Mouse (Mus musculus): ENCODE data around the gene Spen. TPM values are rescaled to one million over a fixed set of nuclear protein-coding genes. Genes with fewer than 3 reads are reported as not detected.

The Spen gene
- polyA plus RNA-seq, 1 experiment from 2014 or later = 23.9 TPM

DNA sequence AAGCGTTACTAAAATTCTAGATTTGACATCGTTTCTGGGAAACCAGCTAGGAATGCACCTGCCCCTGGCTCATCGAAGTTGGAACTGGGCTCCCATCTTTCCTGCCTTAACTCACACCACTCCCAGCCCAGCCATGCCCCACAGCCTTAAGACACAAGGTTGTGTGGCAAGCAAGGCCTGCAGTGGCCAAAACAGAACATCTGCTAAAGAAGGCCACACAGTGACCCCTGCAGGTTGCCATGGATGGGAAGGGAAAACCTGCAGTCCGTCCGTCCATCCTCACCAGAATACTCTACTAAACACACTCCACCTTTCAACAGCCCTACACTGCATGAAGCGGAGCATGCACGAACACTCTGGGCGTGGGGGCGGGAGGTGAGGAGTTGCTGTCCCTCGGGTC is 31.5 kb downstream of the Spen start:
- Histone ChIP-seq H3K27ac (replicated peaks; ENCODE audit: low read depth, low read length) (peak overlapping the region; percentile 76), H3K36me3 (ENCODE audit: control insufficient read depth, insufficient read depth, low read length) (no peaks in the 10 kb centered on the region; the same call in 1 of the 2 replicates), H3K4me2 (ENCODE audit: low read length) (no peak overlapping the region), H3K9me3 (ENCODE audit: control insufficient read depth, low read length) (no peaks in the 10 kb centered on the region), H3K4me1 (ENCODE audit: control insufficient read depth, insufficient read depth, low read length) (0 out of 2 replicates have a peak, but pooled peaks cover 3% of the 10 kb centered on the region), H3K27me3 (ENCODE audit: control insufficient read depth, insufficient read depth, low read length) (no peaks in the 10 kb centered on the region), H3K4me3 (replicated peaks; ENCODE audit: low read depth, low read length) (no peak overlapping the region), H3K9ac (replicated peaks; ENCODE audit: low read length) (no peak overlapping the region)
- WGBS = 76% methylated on average over 10 of the region's 10 CpGs
- ATAC-seq (ENCODE audit: low FRiP score, low TSS enrichment) (no peak), DNase-seq (no peak)

DNA sequence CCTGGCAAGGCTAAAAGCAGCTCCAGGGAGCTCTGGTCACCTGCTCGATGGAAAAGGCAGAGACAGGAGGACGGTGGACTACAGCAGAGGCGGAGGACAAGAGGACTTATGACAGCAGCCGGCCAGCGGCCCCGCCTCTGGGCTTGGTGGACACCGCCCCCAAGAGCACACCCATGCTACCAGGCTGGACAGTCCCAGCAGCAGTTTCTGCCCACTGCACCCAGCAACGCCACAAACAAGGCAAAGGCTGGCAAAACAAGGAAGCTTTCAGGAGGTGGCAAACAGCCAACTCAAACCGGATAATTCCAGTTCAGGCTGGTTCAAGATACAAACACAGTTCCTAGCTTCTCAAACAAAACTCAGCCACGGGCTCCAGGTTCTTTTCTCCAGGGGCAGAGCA is 32.0 kb downstream of the Spen start:
- DNase-seq = peak; percentile 83
- 0 out of 2 replicates have a peak, but pooled peaks cover 3% of the 10 kb centered on the region for H3K4me1 ChIP-seq (ENCODE audit: control insufficient read depth, insufficient read depth, low read length)
- H3K9me3 ChIP-seq (ENCODE audit: control insufficient read depth, low read length) = no peaks in the 10 kb centered on the region
- ATAC-seq (ENCODE audit: low FRiP score, low TSS enrichment) = peak; percentile 27; the same call in 1 of the 2 replicates
- no peak overlapping the region for H3K9ac ChIP-seq (replicated peaks; ENCODE audit: low read length)
- H3K27ac ChIP-seq (replicated peaks; ENCODE audit: low read depth, low read length) = peak overlapping the region; percentile 76
- no peaks in the 10 kb centered on the region; the same call in 1 of the 2 replicates for H3K36me3 ChIP-seq (ENCODE audit: control insufficient read depth, insufficient read depth, low read length)
- 50% methylated on average over 10 of the region's 10 CpGs for WGBS
- no peaks in the 10 kb centered on the region for H3K27me3 ChIP-seq (ENCODE audit: control insufficient read depth, insufficient read depth, low read length)
- no peak overlapping the region for H3K4me3 ChIP-seq (replicated peaks; ENCODE audit: low read depth, low read length)
- H3K4me2 ChIP-seq (ENCODE audit: low read length) = no peak overlapping the region

DNA sequence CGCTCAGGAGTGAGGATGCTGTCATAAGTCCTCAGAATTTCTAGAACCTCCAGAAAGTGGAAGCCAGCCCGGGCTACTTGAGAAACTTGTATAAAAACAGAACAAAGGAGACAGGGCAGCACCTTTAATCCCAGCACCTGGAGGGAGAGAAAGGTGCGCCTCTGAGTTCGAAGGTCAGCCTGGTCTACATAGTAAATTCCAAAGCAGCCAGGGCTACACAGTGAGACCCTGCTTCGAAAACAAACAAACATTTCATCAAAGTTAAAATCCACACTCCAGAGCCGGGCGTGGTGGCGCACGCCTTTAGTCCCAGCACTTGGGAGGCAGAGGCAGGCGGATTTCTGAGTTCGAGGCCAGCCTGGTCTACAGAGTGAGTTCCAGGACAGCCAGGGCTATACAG is 32.6 kb downstream of the Spen start:
- Histone ChIP-seq H3K9ac (replicated peaks; ENCODE audit: low read length) (no peak overlapping the region), H3K36me3 (ENCODE audit: control insufficient read depth, insufficient read depth, low read length) (no peaks in the 10 kb centered on the region; the same call in 1 of the 2 replicates), H3K9me3 (ENCODE audit: control insufficient read depth, low read length) (no peaks in the 10 kb centered on the region), H3K4me3 (replicated peaks; ENCODE audit: low read depth, low read length) (no peak overlapping the region), H3K4me2 (ENCODE audit: low read length) (no peak overlapping the region), H3K27ac (replicated peaks; ENCODE audit: low read depth, low read length) (no peak overlapping the region; the same call in 1 of the 2 replicates), H3K27me3 (ENCODE audit: control insufficient read depth, insufficient read depth, low read length) (no peaks in the 10 kb centered on the region), H3K4me1 (ENCODE audit: control insufficient read depth, insufficient read depth, low read length) (0 out of 2 replicates have a peak, but pooled peaks cover 3% of the 10 kb centered on the region)
- WGBS = 97% methylated on average over 10 of the region's 11 CpGs
- DNase-seq = no peak
- ATAC-seq (ENCODE audit: low FRiP score, low TSS enrichment) = no peak

DNA sequence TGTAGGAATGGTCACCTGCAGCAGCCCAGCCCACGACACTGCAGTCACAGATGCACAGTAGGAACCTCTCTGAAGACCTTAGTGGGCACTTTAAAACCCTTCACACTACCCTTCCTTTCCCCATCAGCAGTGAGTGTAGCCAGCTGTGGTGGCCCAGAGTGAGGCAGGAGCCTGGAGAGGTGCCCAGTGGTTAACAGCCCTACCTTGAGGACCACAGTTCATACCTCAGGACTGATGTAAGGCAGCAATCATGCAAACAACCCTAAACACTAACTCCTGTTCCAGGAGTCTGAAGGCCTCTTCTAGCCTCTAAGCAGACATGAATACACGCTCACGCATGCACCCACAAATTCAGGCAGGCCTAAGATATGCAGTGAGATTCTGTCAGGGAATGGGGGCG is 33.9 kb downstream of the Spen start:
- no peak for DNase-seq
- Histone ChIP-seq H3K27me3 (ENCODE audit: control insufficient read depth, insufficient read depth, low read length) (no peaks in the 10 kb centered on the region), H3K9me3 (ENCODE audit: control insufficient read depth, low read length) (no peaks in the 10 kb centered on the region), H3K36me3 (ENCODE audit: control insufficient read depth, insufficient read depth, low read length) (no peaks in the 10 kb centered on the region), H3K4me3 (replicated peaks; ENCODE audit: low read depth, low read length) (no peak overlapping the region), H3K4me1 (ENCODE audit: control insufficient read depth, insufficient read depth, low read length) (0 out of 2 replicates have a peak, but pooled peaks cover 3% of the 10 kb centered on the region), H3K27ac (replicated peaks; ENCODE audit: low read depth, low read length) (no peak overlapping the region), H3K9ac (replicated peaks; ENCODE audit: low read length) (no peak overlapping the region), H3K4me2 (ENCODE audit: low read length) (no peak overlapping the region)
- ATAC-seq (ENCODE audit: low FRiP score, low TSS enrichment) = no peak
- 87% methylated on average over 4 of the region's 4 CpGs for WGBS

DNA sequence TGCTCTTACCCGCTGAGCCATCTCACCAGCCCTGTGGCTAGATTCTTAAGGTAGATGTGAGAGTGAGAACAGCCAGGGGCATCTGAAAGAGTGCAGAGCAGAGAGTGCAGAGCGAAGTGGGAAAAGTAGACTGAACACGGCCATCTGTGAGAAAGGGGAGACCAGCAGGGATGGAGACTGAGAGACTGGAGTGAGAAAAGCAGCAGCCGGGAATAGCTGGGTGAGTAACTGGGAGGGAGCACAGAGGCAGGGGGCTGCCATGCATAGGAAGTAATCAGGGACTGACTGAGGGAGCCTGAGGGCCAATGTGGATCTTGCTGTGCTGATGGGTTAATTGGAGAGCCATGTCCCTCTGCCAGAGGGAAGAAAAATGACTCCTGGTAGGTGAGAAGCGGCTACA is 35.7 kb downstream of the Spen start:
- DNase-seq = no peak
- Histone ChIP-seq H3K36me3 (ENCODE audit: control insufficient read depth, insufficient read depth, low read length) (no peaks in the 10 kb centered on the region), H3K4me2 (ENCODE audit: low read length) (no peak overlapping the region), H3K4me1 (ENCODE audit: control insufficient read depth, insufficient read depth, low read length) (0 out of 2 replicates have a peak, but pooled peaks cover 3% of the 10 kb centered on the region), H3K9me3 (ENCODE audit: control insufficient read depth, low read length) (no peaks in the 10 kb centered on the region), H3K9ac (replicated peaks; ENCODE audit: low read length) (no peak overlapping the region), H3K27ac (replicated peaks; ENCODE audit: low read depth, low read length) (no peak overlapping the region), H3K4me3 (replicated peaks; ENCODE audit: low read depth, low read length) (no peak overlapping the region), H3K27me3 (ENCODE audit: control insufficient read depth, insufficient read depth, low read length) (no peaks in the 10 kb centered on the region)
- 72% methylated on average over 5 of the region's 5 CpGs for WGBS
- ATAC-seq (ENCODE audit: low FRiP score, low TSS enrichment) = no peak

DNA sequence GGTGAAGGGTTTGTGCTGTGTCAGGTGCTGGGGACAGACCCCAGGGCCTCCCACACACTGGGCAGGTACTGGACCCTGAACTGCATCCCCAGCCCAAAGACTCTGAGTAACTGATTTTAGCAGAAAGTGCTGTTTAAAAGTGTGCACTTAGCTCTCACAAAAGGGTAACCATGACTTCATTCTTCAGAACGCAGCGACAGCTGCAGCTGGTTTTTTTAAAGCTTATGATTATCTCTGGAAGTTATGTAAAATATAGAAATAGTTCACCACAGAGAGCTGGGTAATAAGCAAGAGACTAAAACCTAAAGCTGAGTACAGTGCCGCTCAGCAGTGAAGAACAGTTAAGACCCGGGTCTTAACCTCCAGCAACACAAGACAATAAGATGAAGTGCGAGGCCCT is 37.3 kb downstream of the Spen start:
- WGBS = 82% methylated on average over 5 of the region's 5 CpGs
- ATAC-seq (ENCODE audit: low FRiP score, low TSS enrichment) = no peak

DNA sequence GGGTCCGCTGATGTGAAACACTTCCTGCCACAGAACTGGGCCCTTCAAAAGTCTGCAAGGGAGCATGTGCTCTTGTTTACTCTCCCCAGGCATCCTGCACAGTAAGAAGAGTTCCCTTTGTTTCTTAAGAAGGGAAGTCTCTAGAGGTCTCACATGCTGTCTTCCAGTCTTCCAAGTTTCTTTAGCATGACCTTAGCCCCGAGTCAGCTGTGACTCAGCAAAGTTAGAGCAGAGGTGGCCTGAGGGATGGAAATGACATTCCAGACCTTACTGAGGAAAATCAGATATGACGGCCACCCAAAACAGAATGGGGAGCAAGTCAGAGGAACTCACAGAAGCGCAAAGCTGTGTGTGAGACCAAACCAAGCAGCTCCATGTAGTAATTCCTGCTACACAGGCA is 37.8 kb downstream of the Spen start:
- ATAC-seq (ENCODE audit: low FRiP score, low TSS enrichment) (no peak), DNase-seq (no peak)
- Histone ChIP-seq H3K4me3 (replicated peaks; ENCODE audit: low read depth, low read length) (no peak overlapping the region), H3K4me2 (ENCODE audit: low read length) (no peak overlapping the region), H3K27me3 (ENCODE audit: control insufficient read depth, insufficient read depth, low read length) (no peaks in the 10 kb centered on the region), H3K9ac (replicated peaks; ENCODE audit: low read length) (no peak overlapping the region), H3K27ac (replicated peaks; ENCODE audit: low read depth, low read length) (no peak overlapping the region), H3K36me3 (ENCODE audit: control insufficient read depth, insufficient read depth, low read length) (no peaks in the 10 kb centered on the region), H3K4me1 (ENCODE audit: control insufficient read depth, insufficient read depth, low read length) (no peaks in the 10 kb centered on the region), H3K9me3 (ENCODE audit: control insufficient read depth, low read length) (no peaks in the 10 kb centered on the region)
- 75% methylated on average over 4 of the region's 4 CpGs for WGBS

More for the DNA sequence above, 37.3 kb downstream of the Spen start:
- H3K27me3 ChIP-seq (ENCODE audit: control insufficient read depth, insufficient read depth, low read length) = no peaks in the 10 kb centered on the region
- no peak overlapping the region for H3K27ac ChIP-seq (replicated peaks; ENCODE audit: low read depth, low read length)
- no peak overlapping the region for H3K4me2 ChIP-seq (ENCODE audit: low read length)
- H3K9me3 ChIP-seq (ENCODE audit: control insufficient read depth, low read length) = no peaks in the 10 kb centered on the region
- no peaks in the 10 kb centered on the region for H3K36me3 ChIP-seq (ENCODE audit: control insufficient read depth, insufficient read depth, low read length)
- H3K4me1 ChIP-seq (ENCODE audit: control insufficient read depth, insufficient read depth, low read length) = no peaks in the 10 kb centered on the region
- H3K9ac ChIP-seq (replicated peaks; ENCODE audit: low read length) = no peak overlapping the region
- H3K4me3 ChIP-seq (replicated peaks; ENCODE audit: low read depth, low read length) = no peak overlapping the region
- no peak for DNase-seq

DNA sequence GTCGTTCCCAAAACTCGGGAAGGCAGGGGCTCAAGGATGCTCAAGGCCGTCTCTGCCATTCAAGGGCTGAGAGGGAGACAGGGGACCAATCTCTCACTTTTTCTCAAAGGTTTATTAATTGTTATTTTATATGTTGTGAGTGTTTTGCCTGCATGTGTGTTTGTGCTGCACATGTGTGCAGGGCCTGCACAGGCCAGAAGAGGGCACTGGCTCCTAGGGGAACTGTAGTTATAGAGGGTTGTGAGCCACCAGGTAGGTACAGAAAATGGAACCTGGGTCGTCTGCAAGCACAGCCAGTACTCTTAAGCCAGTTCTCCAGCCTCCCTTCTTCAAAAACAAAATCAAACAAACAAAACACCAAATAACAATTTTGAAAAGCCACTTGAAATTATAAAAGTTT is 49.7 kb downstream of the Spen start:
- no peaks in the 10 kb centered on the region for H3K27me3 ChIP-seq (ENCODE audit: control insufficient read depth, insufficient read depth, low read length)
- no peak for ATAC-seq (ENCODE audit: low FRiP score, low TSS enrichment)
- peaks cover 96% of the 10 kb centered on the region for H3K36me3 ChIP-seq (ENCODE audit: control insufficient read depth, insufficient read depth, low read length)
- no peak overlapping the region for H3K4me2 ChIP-seq (ENCODE audit: low read length)
- H3K9me3 ChIP-seq (ENCODE audit: control insufficient read depth, low read length) = no peaks in the 10 kb centered on the region
- no peak overlapping the region for H3K4me3 ChIP-seq (replicated peaks; ENCODE audit: low read depth, low read length)
- 93% methylated on average over 4 of the region's 4 CpGs for WGBS
- H3K9ac ChIP-seq (replicated peaks; ENCODE audit: low read length) = no peak overlapping the region
- no peaks in the 10 kb centered on the region for H3K4me1 ChIP-seq (ENCODE audit: control insufficient read depth, insufficient read depth, low read length)
- H3K27ac ChIP-seq (replicated peaks; ENCODE audit: low read depth, low read length) = no peak overlapping the region
- DNase-seq = peak; percentile 31

DNA sequence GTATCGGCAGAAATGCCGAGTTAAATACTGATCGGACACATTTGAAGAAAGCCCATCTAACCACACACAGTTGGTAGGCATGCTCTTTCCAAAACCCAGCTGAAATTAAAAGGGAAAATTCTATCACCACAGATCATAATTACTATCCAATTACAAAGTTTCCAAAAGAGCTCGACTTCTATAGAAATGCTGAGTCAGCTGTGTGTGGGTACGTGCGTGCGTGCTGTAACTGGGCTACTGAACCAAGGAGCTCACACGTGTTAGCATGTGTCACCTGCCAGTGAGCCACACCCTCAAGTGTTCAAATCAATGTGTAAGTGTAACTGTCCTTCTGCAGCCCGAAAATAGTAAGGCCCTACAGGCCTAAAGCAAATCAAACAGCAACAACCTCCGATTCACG is 50.8 kb downstream of the Spen start:
- no peak for ATAC-seq (ENCODE audit: low FRiP score, low TSS enrichment)
- WGBS = 96% methylated on average over 11 of the region's 11 CpGs
- no peak for DNase-seq

More for the DNA sequence above, 50.8 kb downstream of the Spen start:
- H3K4me1 ChIP-seq (ENCODE audit: control insufficient read depth, insufficient read depth, low read length) = no peaks in the 10 kb centered on the region
- no peaks in the 10 kb centered on the region for H3K27me3 ChIP-seq (ENCODE audit: control insufficient read depth, insufficient read depth, low read length)
- no peaks in the 10 kb centered on the region for H3K9me3 ChIP-seq (ENCODE audit: control insufficient read depth, low read length)
- no peak overlapping the region for H3K4me3 ChIP-seq (replicated peaks; ENCODE audit: low read depth, low read length)
- peaks cover 97% of the 10 kb centered on the region for H3K36me3 ChIP-seq (ENCODE audit: control insufficient read depth, insufficient read depth, low read length)
- H3K27ac ChIP-seq (replicated peaks; ENCODE audit: low read depth, low read length) = no peak overlapping the region
- H3K4me2 ChIP-seq (ENCODE audit: low read length) = no peak overlapping the region
- no peak overlapping the region for H3K9ac ChIP-seq (replicated peaks; ENCODE audit: low read length)

Data from midbrain, embryonic 14.5 days (tissue).